Mouse (Mus musculus): ENCODE data around the gene Bsg. TPM values are rescaled to one million over a fixed set of nuclear protein-coding genes. Genes with fewer than 3 reads are reported as not detected.

Bsg gene
- total RNA-seq, 2 experiments from 2014 or later, result 504 to 513 TPM

- peak; percentile 97 to 98 for DNase-seq (ENCODE audit: low spot score in 2 of 2)
These were observed 22.6 kb upstream of the Bsg start, which contains the start of gene Cdc34 for GRCm38 (mm10) chr10:79681591-79682245. Gene Cdc34 (plus strand): TSS chr10:79682195.

GRCm38 (mm10) chr10:79682551-79682915, 21.8 kb upstream of the Bsg start:
- no peak for DNase-seq (ENCODE audit: low spot score in 2 of 2)

GRCm38 (mm10) chr10:79682916-79683582, 21.2 kb upstream of the Bsg start:
- no peak for DNase-seq (ENCODE audit: low spot score in 2 of 2)

GRCm38 (mm10) chr10:79683726-79684640, 20.3 kb upstream of the Bsg start:
- DNase-seq (ENCODE audit: low spot score in 2 of 2), result no peak

GRCm38 (mm10) chr10:79684770-79685600, 19.3 kb upstream of the Bsg start:
- DNase-seq (ENCODE audit: low spot score in 2 of 2), result no peak

GRCm38 (mm10) chr10:79686219-79686618, 18.1 kb upstream of the Bsg start:
- no peak for DNase-seq (ENCODE audit: low spot score in 2 of 2)

GRCm38 (mm10) chr10:79686691-79687090, 17.6 kb upstream of the Bsg start:
- DNase-seq (ENCODE audit: low spot score in 2 of 2), result no peak

GRCm38 (mm10) chr10:79687513-79687912, 16.8 kb upstream of the Bsg start:
- DNase-seq (ENCODE audit: low spot score in 2 of 2), result no peak

- no peak for DNase-seq (ENCODE audit: low spot score in 2 of 2)
These were observed 15.6 kb upstream of the Bsg start, which contains the start of gene Gzmm for GRCm38 (mm10) chr10:79688720-79689119. Gene Gzmm (plus strand): TSS chr10:79689020.

GRCm38 (mm10) chr10:79689178-79689577, 15.1 kb upstream of the Bsg start:
- DNase-seq (ENCODE audit: low spot score in 2 of 2), result no peak

- DNase-seq (ENCODE audit: low spot score in 2 of 2), result no peak
These were observed 12.2 kb upstream of the Bsg start for GRCm38 (mm10) chr10:79691986-79692548.

- DNase-seq (ENCODE audit: low spot score in 2 of 2), result no peak
These were observed 10.5 kb upstream of the Bsg start for GRCm38 (mm10) chr10:79693580-79694378.

- DNase-seq (ENCODE audit: low spot score in 2 of 2), result no peak
These were observed 10.0 kb upstream of the Bsg start for GRCm38 (mm10) chr10:79694379-79694655.

GRCm38 (mm10) chr10:79695231-79696128, 8.8 kb upstream of the Bsg start:
- peak; percentile 56 to 72 for DNase-seq (ENCODE audit: low spot score in 2 of 2)

- DNase-seq (ENCODE audit: low spot score in 2 of 2), result no peak
These were observed 8.1 kb upstream of the Bsg start for GRCm38 (mm10) chr10:79696129-79696651.

GRCm38 (mm10) chr10:79697916-79698315, 6.4 kb upstream of the Bsg start:
- no peak for DNase-seq (ENCODE audit: low spot score in 2 of 2)

GRCm38 (mm10) chr10:79698459-79698858, 5.8 kb upstream of the Bsg start:
- DNase-seq (ENCODE audit: low spot score in 2 of 2), result no peak

- no peak for DNase-seq (ENCODE audit: low spot score in 2 of 2)
These were observed 3.6 kb upstream of the Bsg start for GRCm38 (mm10) chr10:79700676-79701075.

All from adrenal gland, postnatal 4 days (tissue).